Mouse (Mus musculus): ENCODE results near the gene Rnf214.

DNA sequence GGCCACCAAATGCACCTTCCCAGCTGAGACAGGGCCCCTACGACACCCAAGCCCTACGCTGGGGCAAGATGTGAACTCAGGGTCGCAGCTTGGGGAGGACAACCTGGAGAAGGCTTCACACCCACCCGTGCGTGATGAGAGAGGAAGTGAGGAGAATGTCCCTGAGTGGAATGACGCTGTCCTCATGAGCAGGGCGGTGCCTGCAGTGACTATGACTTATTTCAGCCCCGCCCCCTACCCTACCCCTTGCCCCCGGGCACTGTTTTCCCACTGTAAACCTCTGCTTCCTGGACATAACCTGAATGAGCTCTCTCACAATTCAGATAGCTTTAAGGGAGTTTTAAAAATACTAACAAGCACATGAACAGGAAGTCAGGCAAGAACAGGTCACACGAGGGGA is 91.2 kb downstream of the Rnf214 start:
- TF ChIP-seq POLR2A (IDR thresholded peaks at IDR 0.05; ENCODE audit: borderline replicate concordance, extremely low read depth, low read depth, low read length) = peak; percentile 50; the same call in 1 of the 2 replicates
- TF ChIP-seq CTCF (IDR thresholded peaks at IDR 0.05; ENCODE audit: insufficient read depth, low read length) = no peak
